Mouse (Mus musculus) spleen, adult 2 months (tissue): Measurements from ENCODE around the gene Tnrc18.

Source experiments
- CTCF ChIP-seq: fragments of 200-500 bp; IDR thresholded peaks from 2 replicates; pipeline ENCODE4 v1.5.1; 2011; ENCODE audit warnings: mild to moderate bottlenecking, inconsistent platforms; ENCODE audit not compliant: insufficient read depth, insufficient read length, insufficient replicate concordance; ENCODE audit errors: extremely low read depth
- POLR2A ChIP-seq: fragments of 200-500 bp; IDR thresholded peaks from 2 replicates; pipeline ENCODE4 v1.6.1; 2011; ENCODE audit warnings: low read depth, low read length, inconsistent platforms

DNA sequence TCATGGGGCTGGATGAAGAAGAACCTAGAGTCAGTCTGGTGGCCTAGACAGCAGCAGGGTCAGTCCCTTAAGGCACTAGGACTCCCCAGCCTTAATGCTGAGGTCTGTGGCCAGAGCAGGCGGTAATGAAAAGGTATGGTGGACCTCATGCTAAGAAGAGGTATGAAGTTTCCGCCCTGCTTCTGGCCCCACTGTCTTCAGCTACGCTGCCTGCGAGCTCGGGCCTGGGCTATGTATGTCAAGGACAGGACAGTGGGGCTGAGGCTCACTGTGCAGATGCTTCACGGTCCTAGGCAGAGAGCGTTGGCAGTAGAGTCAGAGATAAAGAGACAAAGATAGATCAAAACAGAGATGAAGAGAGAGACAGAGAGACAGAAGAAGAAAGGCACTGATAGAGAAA, 31.4 kb upstream of the Tnrc18 start:
- TF ChIP-seq POLR2A: no peak
- no peak for TF ChIP-seq CTCF
